Mouse (Mus musculus) heart, adult 2 months (tissue): ENCODE results near the gene Mst1.

ENCODE experiments used
- CTCF ChIP-seq: fragments of 200-600 bp; IDR thresholded peaks from 2 replicates; pipeline ENCODE4 v1.8.1; 2022; ENCODE audit warnings: antibody characterized with exemption, mild to moderate bottlenecking, moderate library complexity
- EP300 ChIP-seq: fragments of 200-500 bp; IDR thresholded peaks from 2 replicates; pipeline ENCODE4 v1.6.1; 2011; ENCODE audit warnings: low read depth, low read length, control low read depth; ENCODE audit not compliant: insufficient read depth
- POLR2A ChIP-seq: fragments of 200-500 bp; IDR thresholded peaks from 2 replicates; pipeline ENCODE4 v1.6.1; 2011; ENCODE audit warnings: mild to moderate bottlenecking, low read depth, low read length, control low read depth; ENCODE audit not compliant: insufficient read depth

GRCm38 (mm10) chr9:108063361-108063760 is 16.9 kb upstream of the Mst1 start:
- no peak for TF ChIP-seq POLR2A
- no peak for TF ChIP-seq CTCF
- no peak for TF ChIP-seq EP300
